Mouse (Mus musculus) left cerebral cortex, postnatal 10 days (tissue): ENCODE measurements at regions not wholly inside any gene's neighbourhood (a gene's known extent, or its start where the extent isn't known, plus 50 kb on each side); places are given as distances from the start of the nearest gene placed in this dataset.

Experiments used
- DNase-seq, 2 experiments: peaks; one replicate each; pipeline ENCODE4 v3.0.0; 2021 to 2022; ENCODE audit warnings: low spot score in 2 of 2, mixed read lengths in 1 of 2; ENCODE audit errors: extremely low spot score in 1 of 2
- intact Hi-C: fragments of 180-260 bp; cut with DNase I; formaldehyde crosslinking; loops from one replicate; pipeline ENCODE4 v1.15.1; 2025

- intact Hi-C loops = no loop called here
- DNase-seq = no peak
Measured at GRCm38 (mm10) chr12:77727766-77728165, 466.3 kb upstream of the Gm6657 start.

DNA sequence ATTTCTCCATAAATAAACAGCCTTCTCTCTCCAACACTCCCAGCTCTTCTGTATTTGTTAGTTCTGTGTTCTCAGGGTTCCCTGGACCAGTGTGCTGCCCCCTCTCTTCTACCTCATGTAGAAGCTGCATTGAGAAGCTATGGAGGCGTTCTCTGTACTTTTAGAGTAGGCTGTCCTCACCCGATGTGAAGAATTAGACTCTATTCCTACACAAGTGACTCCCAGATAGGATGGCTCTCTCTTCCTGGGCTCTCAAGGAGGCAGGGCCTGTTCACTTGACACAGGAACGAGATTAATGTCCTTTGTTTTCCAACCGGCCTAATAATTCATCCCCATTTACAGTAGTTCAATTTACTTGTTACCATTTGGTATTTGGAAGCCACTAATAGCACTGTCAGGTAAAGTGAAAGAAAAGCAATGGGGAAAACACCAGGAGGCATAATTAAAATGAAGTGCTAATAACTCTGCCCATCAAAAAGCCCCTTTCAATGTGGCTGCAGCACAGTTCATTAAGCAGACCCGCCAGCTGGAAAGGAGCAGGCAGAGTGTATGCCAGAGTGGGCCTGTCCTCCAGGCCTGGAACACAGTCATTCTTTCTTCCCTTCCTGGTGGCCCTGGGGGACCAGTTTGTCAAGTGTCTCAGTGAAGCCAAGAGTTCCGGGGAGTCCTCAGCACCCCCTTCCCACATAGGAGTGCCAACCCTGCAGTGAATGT is 454.8 kb upstream of the Gm6657 start:
- peak in 1 of 2 experiments; percentile 44 for DNase-seq
- intact Hi-C loops = no loop called here

DNA sequence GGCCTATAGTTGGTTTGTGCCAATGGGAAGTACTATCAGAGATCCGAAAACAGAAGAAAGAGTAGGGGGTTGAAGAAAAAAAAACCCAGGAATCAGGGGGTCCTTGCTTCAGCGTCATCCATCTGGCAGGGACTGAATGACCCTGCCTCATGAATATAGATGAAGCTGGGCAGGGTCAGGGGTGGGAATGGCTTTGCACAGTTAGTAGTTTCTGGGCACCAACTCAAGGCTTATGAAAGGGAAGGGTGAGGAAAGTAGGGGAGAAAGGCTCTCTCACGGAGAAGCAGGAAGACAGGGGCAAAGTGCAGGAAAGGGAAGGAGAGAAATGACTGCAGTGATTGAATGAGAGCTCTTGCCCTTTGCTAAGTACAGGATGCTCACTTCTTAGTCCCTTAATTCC is 451.3 kb upstream of the Gm6657 start:
- no peak for DNase-seq

GRCm38 (mm10) chr12:77749438-77750007 is 444.5 kb upstream of the Gm6657 start:
- intact Hi-C loops = no loop called here

More for the DNA sequence above, 451.3 kb upstream of the Gm6657 start:
- intact Hi-C loops = no loop called here

GRCm38 (mm10) chr12:77752181-77752580 is 441.9 kb upstream of the Gm6657 start:
- no peak for DNase-seq
- intact Hi-C loops = no loop called here

More at GRCm38 (mm10) chr12:77749438-77750007, 444.5 kb upstream of the Gm6657 start:
- no peak for DNase-seq

DNA sequence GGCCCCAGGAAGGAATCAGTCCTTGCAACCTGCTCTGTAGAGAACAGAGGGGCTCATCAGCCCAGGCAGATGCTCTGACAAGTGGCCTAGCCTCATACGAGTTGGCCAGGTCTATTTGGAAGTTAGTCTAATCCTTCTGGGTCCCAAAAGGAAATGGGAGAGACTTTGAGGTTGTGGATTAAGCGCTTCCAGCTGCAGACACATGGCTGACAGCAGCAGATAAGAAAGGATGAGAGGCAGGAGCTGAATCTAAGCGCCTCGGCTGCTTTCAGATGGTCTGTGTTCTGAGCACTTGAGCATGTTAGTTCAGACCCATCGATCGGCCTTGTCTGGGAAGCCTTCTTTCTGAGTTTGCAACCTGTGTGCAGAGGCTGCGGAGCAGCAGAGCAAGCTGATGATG is 438.0 kb upstream of the Gm6657 start:
- no peak for DNase-seq
- intact Hi-C loops = no loop called here

DNA sequence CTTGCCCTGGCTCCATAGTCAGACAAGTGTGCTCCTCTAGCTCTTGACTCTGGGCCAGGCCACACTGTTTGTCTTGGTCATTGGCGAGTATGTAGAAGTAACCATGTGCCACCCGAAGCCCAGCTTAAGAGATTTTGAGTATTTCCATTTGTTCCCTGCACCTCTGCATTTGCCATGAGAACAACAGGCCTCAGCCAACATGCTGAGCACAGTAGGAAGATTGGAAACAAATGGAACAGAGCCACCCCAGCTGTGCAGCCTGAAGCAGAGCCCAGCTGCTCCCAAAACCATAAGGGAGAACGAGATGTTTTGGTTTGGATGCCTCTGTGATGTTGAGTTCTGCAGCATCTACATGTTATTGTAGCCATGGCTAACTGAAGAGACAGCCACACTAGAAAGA is 433.1 kb upstream of the Gm6657 start:
- no peak for DNase-seq
- intact Hi-C loops = no loop called here

DNA sequence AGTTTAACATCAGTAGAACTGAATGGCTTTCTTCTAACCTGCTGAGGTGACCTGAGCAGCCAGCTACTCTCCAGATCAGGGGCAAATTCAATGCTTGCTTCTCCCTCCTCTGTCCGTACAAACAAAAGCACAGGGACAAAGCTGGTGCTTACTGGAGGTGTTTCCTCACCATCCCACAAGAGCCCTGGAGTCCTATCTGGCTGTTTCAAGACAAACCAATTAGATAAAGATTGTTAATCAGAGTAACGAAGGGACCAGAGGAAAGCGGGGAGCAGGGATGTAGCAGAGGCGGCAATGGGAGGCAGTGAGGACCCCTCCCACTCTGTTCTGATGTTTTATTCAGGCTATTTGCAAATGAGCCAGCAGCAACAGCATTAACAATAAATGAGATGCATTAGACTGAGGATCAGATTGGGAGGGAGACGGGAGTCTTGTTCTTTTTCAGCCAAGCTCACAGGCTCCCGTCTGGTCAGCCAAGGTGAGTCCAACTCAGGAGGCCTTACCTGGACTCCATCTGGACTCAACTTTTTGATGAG is 418.0 kb upstream of the Gm6657 start:
- intact Hi-C loops = no loop called here
- no peak for DNase-seq

GRCm38 (mm10) chr12:77776755-77777154 is 417.3 kb upstream of the Gm6657 start:
- intact Hi-C loops = no loop called here
- DNase-seq = no peak

GRCm38 (mm10) chr12:77780885-77781698 is 412.9 kb upstream of the Gm6657 start:
- intact Hi-C loops = loop anchor here (5.0 kb wide), 1 partner anchor 539 kb away; no protein-coding TSS in a partner anchor
- peak; percentile 77 to 88 for DNase-seq

DNA sequence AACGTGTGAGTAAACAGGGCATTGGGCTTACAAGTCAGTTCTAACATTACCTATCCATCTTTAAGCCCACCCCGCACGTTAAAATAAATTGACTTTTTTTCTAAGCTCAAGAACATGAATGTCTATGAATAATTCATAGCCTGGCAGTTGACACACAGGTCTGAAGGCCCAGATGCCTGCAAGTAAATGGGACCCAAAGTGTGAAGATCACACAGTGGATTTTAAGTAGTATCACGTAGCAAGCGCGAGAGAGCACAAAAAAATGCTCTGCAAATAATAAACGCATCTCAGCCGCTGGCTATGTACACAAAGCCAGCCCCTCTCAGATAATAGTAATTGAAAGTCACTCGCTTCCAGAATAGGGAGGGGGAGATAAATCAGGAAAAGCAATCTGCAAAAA is 410.1 kb upstream of the Gm6657 start:
- intact Hi-C loops = loop anchor here (5.0 kb wide), 1 partner anchor 542 kb away; no protein-coding TSS in a partner anchor
- DNase-seq = no peak

- no peak for DNase-seq
- intact Hi-C loops = no loop called here
Measured at GRCm38 (mm10) chr12:77785647-77786046, 408.4 kb upstream of the Gm6657 start.

- intact Hi-C loops = no loop called here
- no peak for DNase-seq
Measured at GRCm38 (mm10) chr12:77786678-77787077, 407.4 kb upstream of the Gm6657 start.

GRCm38 (mm10) chr12:77788273-77788672 is 405.8 kb upstream of the Gm6657 start:
- no peak for DNase-seq
- intact Hi-C loops = no loop called here

DNA sequence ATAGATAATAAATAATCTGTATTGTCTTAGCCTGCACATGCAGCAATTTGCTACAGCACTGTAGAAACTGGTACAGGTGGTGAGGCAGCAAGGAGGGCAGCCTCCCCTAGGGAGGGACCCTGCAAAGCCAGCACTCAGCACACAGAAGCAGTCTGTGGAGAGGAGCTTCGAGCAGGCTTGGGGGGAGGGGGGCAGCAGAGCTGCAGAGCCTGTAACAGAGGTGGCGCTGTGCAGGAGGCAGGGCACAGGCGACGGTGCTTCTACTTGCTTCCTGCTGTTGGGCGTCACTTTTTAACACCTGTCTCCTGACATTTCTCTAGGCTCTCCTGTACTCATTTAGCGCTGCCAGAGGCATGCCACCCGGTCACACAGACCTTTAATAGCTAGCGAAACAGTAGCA is 404.6 kb upstream of the Gm6657 start:
- peak in 1 of 2 experiments; percentile 47 for DNase-seq
- intact Hi-C loops = no loop called here

DNA sequence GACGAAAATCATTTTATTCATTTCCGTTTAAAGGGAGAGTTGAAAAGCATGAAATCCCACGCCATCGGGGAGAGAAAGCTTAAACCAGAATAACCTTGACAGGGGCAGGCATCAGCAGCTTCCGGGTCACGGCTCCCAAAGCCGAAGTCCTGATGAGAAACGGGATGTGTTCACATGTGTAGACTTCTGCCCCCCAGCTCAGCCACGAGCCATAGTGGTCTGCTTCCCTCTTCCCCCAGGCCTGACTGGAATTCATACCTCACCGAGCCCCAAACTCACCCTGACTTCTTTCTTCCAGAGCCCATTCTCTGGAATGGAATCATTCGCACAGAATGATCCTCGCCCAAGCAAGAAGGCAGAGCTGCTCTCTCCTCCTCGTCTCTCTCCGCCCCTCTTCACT is 404.2 kb upstream of the Gm6657 start:
- no peak for DNase-seq
- intact Hi-C loops = no loop called here

DNA sequence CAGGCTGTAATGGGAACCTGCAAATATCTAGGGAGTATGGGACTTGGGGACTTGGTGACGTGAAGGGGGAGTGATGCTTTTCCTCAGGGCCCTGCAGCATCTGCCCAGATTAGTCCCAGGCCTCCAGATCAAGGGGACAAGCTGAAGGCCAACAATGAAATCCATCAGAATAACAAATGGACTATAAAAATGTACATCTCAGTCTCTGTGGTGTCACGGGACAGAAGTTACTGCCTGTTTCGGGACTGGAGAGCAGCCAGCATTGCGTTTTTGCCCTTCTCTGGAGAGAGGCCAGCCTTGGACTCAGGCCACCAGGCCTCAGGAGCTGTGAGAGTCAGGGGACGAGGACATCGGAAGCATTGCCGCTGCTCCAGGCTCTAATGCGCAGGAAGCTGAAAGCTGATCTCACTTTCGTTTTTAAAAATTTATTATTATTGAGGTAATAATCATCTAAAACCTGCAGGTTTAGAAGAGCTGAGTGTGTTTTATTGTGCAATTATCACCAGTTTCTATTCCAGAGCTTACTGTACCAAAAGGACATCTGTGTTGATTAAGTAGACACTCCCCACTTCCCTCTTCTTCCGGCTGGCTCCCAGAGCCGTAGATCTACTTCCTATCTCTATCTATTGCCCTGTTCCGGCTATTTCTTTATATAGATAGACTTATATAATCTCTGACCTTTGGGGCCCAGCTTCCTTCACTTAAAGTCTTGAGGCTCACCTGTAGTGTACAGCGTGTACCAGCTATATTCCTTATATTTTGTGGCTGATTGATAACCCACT is 403.0 kb upstream of the Gm6657 start:
- DNase-seq = no peak
- intact Hi-C loops = no loop called here

- DNase-seq = no peak
- intact Hi-C loops = no loop called here
Measured at GRCm38 (mm10) chr12:77798516-77798915, 395.5 kb upstream of the Gm6657 start.
